Mouse (Mus musculus) E14TG2a.4 (cell line): ENCODE measurements around the gene Tbca.

Experiments used
- CTCF ChIP-seq: conservative IDR thresholded peaks from 2 replicates; pipeline ENCODE4 v1.5.1; 2014; ENCODE audit warnings: low read length
- POU5F1 ChIP-seq: IDR thresholded peaks from 2 replicates; pipeline ENCODE4 v1.6.1; 2014; ENCODE audit warnings: low read length, borderline replicate concordance

GRCm38 (mm10) chr13:94849351-94849750 lies 60.6 kb downstream of the Tbca start:
- no peak for TF ChIP-seq CTCF
- TF ChIP-seq POU5F1: no peak
